Mouse (Mus musculus): Measurements from ENCODE around the gene Rab25. TPM values are rescaled to one million over a fixed set of nuclear protein-coding genes. Genes with fewer than 3 reads are reported as not detected.
A peak's percentile ranks its signal among the peaks of the same experiment; 100 is the strongest.

The Rab25 gene
- polyA plus RNA-seq, 1 experiment from 2014 or later: 1.5 TPM

GRCm38 (mm10) chr3:88510421-88511289 lies 37.4 kb downstream of the Rab25 start:
- H3K4me1 ChIP-seq: peaks cover 60% of the 10 kb centered on the region
- ATAC-seq (ENCODE audit: extremely low read depth, insufficient number of reproducible peaks, low FRiP score, low TSS enrichment): no peak

GRCm38 (mm10) chr3:88509692-88510420 lies 38.2 kb downstream of the Rab25 start, which contains the start of gene Lmna:
Lmna (minus strand) TSS chr3:88509956.
- H3K4me3 ChIP-seq: peak within 1 kb of the TSS; percentile 58
- under 1% methylated on average over 31 of the region's 31 CpGs for WGBS
- H3K4me1 ChIP-seq: peaks cover 62% of the 10 kb centered on the region
- peak within 1 kb of the TSS; percentile 95 for H3K27ac ChIP-seq (replicated peaks)
- peak within 1 kb of the TSS; percentile 75 for H3K4me2 ChIP-seq
- H3K9ac ChIP-seq: peak within 1 kb of the TSS; percentile 84
- H3K9me3 ChIP-seq: no peaks in the 10 kb centered on the region
- H3K27me3 ChIP-seq (replicated peaks): no peaks in the 10 kb centered on the region
- no peaks in the 10 kb centered on the region for H3K36me3 ChIP-seq
- peak; percentile 90 for ATAC-seq (ENCODE audit: extremely low read depth, insufficient number of reproducible peaks, low FRiP score, low TSS enrichment)

More at GRCm38 (mm10) chr3:88510421-88511289, 37.4 kb downstream of the Rab25 start:
- peak overlapping the region; percentile 84 for H3K9ac ChIP-seq
- peak overlapping the region; percentile 58 for H3K4me3 ChIP-seq
- H3K36me3 ChIP-seq: no peaks in the 10 kb centered on the region
- H3K27ac ChIP-seq (replicated peaks): peak overlapping the region; percentile 95
- peak overlapping the region; percentile 75 for H3K4me2 ChIP-seq
- 49% methylated on average over 13 of the region's 13 CpGs for WGBS
- no peaks in the 10 kb centered on the region for H3K9me3 ChIP-seq
- no peaks in the 10 kb centered on the region for H3K27me3 ChIP-seq (replicated peaks)

- H3K4me2 ChIP-seq: peak overlapping the region; percentile 75
- no peaks in the 10 kb centered on the region for H3K27me3 ChIP-seq (replicated peaks)
- H3K4me3 ChIP-seq: peak overlapping the region; percentile 58
- H3K4me1 ChIP-seq: peaks cover 58% of the 10 kb centered on the region
- WGBS: 62% methylated on average over 3 of the region's 3 CpGs
- ATAC-seq (ENCODE audit: extremely low read depth, insufficient number of reproducible peaks, low FRiP score, low TSS enrichment): no peak
- H3K9me3 ChIP-seq: no peaks in the 10 kb centered on the region
- no peaks in the 10 kb centered on the region for H3K36me3 ChIP-seq
- peak overlapping the region; percentile 84 for H3K9ac ChIP-seq
- peak overlapping the region; percentile 95 for H3K27ac ChIP-seq (replicated peaks)
Observed at GRCm38 (mm10) chr3:88509250-88509649, 38.9 kb downstream of the Rab25 start.

- Histone ChIP-seq H3K9me3 (no peaks in the 10 kb centered on the region), H3K9ac (no peak overlapping the region), H3K4me3 (no peak overlapping the region), H3K4me2 (no peak overlapping the region), H3K27ac (replicated peaks) (no peak overlapping the region), H3K27me3 (replicated peaks) (no peaks in the 10 kb centered on the region), H3K4me1 (peaks cover 55% of the 10 kb centered on the region), H3K36me3 (no peaks in the 10 kb centered on the region; the same call in 1 of the 2 replicates)
- no peak for ATAC-seq (ENCODE audit: extremely low read depth, insufficient number of reproducible peaks, low FRiP score, low TSS enrichment)
- 58% methylated on average over 7 of the region's 7 CpGs for WGBS
Observed at GRCm38 (mm10) chr3:88505765-88506164, 42.3 kb downstream of the Rab25 start.

GRCm38 (mm10) chr3:88505081-88505480 lies 43.0 kb downstream of the Rab25 start:
- Histone ChIP-seq H3K4me2 (no peak overlapping the region), H3K4me3 (no peak overlapping the region), H3K9ac (no peak overlapping the region), H3K27ac (replicated peaks) (no peak overlapping the region), H3K4me1 (peaks cover 55% of the 10 kb centered on the region), H3K36me3 (peaks cover 1% of the 10 kb centered on the region), H3K9me3 (no peaks in the 10 kb centered on the region), H3K27me3 (replicated peaks) (no peaks in the 10 kb centered on the region)
- no peak for ATAC-seq (ENCODE audit: extremely low read depth, insufficient number of reproducible peaks, low FRiP score, low TSS enrichment)
- 68% methylated on average over 6 of the region's 6 CpGs for WGBS

- Histone ChIP-seq H3K4me3 (peak overlapping the region; percentile 94; the same call in 1 of the 2 replicates), H3K4me1 (peaks cover 50% of the 10 kb centered on the region), H3K36me3 (peaks cover 9% of the 10 kb centered on the region), H3K9me3 (no peaks in the 10 kb centered on the region), H3K9ac (peak overlapping the region; percentile 33; the same call in 1 of the 2 replicates), H3K27me3 (replicated peaks) (no peaks in the 10 kb centered on the region), H3K27ac (replicated peaks) (peak overlapping the region; percentile 92), H3K4me2 (peak overlapping the region; percentile 98; the same call in 1 of the 2 replicates)
- WGBS: 49% methylated on average over 8 of the region's 8 CpGs
- no peak for ATAC-seq (ENCODE audit: extremely low read depth, insufficient number of reproducible peaks, low FRiP score, low TSS enrichment)
Observed at GRCm38 (mm10) chr3:88503881-88504746, 44.0 kb downstream of the Rab25 start.

GRCm38 (mm10) chr3:88503505-88503863 lies 44.6 kb downstream of the Rab25 start:
- H3K36me3 ChIP-seq: peaks cover 14% of the 10 kb centered on the region
- WGBS: 17% methylated on average over 4 of the region's 4 CpGs
- no peaks in the 10 kb centered on the region for H3K9me3 ChIP-seq
- ATAC-seq (ENCODE audit: extremely low read depth, insufficient number of reproducible peaks, low FRiP score, low TSS enrichment): peak; percentile 51
- H3K4me3 ChIP-seq: peak overlapping the region; percentile 94
- H3K4me2 ChIP-seq: peak overlapping the region; percentile 98
- no peaks in the 10 kb centered on the region for H3K27me3 ChIP-seq (replicated peaks)
- H3K4me1 ChIP-seq: peaks cover 49% of the 10 kb centered on the region
- H3K9ac ChIP-seq: peak overlapping the region; percentile 97
- peak overlapping the region; percentile 92 for H3K27ac ChIP-seq (replicated peaks)

- peak overlapping the region; percentile 97 for H3K9ac ChIP-seq
- peak; percentile 80 for ATAC-seq (ENCODE audit: extremely low read depth, insufficient number of reproducible peaks, low FRiP score, low TSS enrichment)
- H3K9me3 ChIP-seq: no peaks in the 10 kb centered on the region
- peak overlapping the region; percentile 98 for H3K4me2 ChIP-seq
- H3K36me3 ChIP-seq: peaks cover 19% of the 10 kb centered on the region
- WGBS: under 1% methylated on average over 55 of the region's 55 CpGs
- no peaks in the 10 kb centered on the region for H3K27me3 ChIP-seq (replicated peaks)
- H3K4me3 ChIP-seq: peak overlapping the region; percentile 94
- H3K4me1 ChIP-seq: peaks cover 47% of the 10 kb centered on the region
- peak overlapping the region; percentile 92 for H3K27ac ChIP-seq (replicated peaks)
Observed at GRCm38 (mm10) chr3:88502641-88503504, 45.2 kb downstream of the Rab25 start.

- peak overlapping the region; percentile 98 for H3K4me2 ChIP-seq
- H3K36me3 ChIP-seq: peaks cover 26% of the 10 kb centered on the region
- H3K9me3 ChIP-seq: no peaks in the 10 kb centered on the region
- H3K27ac ChIP-seq (replicated peaks): peak overlapping the region; percentile 92
- H3K27me3 ChIP-seq (replicated peaks): no peaks in the 10 kb centered on the region
- H3K4me3 ChIP-seq: peak overlapping the region; percentile 94
- 9% methylated on average over 11 of the region's 11 CpGs for WGBS
- H3K4me1 ChIP-seq: peaks cover 54% of the 10 kb centered on the region
- H3K9ac ChIP-seq: peak overlapping the region; percentile 97
- 0 out of 2 replicates have a peak, but pooled peaks have one; percentile 3 for ATAC-seq (ENCODE audit: extremely low read depth, insufficient number of reproducible peaks, low FRiP score, low TSS enrichment)
Observed at GRCm38 (mm10) chr3:88502031-88502571, 46.0 kb downstream of the Rab25 start.

All from heart, embryonic 13.5 days (tissue).